Mouse (Mus musculus) limb, embryonic 13.5 days (tissue): Measurements from ENCODE around the gene Ezh2. TPM values are rescaled to one million over a fixed set of nuclear protein-coding genes. Genes with fewer than 3 reads are reported as not detected.

Source experiments
- ATAC-seq: fragments of 200-750 bp; cut with Nextera tagmentation; 2 replicates; pipeline ENCODE4 v1.8.0; 2017; ENCODE audit warnings: low read depth, moderate number of reproducible peaks, moderate TSS enrichment; ENCODE audit not compliant: low FRiP score
- H3K27ac ChIP-seq: fragments of 300-500 bp; sonication (generic); 2 replicates; pipeline ENCODE4 v1.5.1; 2015; ENCODE audit warnings: inconsistent platforms, mild to moderate bottlenecking, moderate library complexity
- H3K27me3 ChIP-seq: fragments of 300-500 bp; sonication (generic); 2 replicates; pipeline ENCODE4 v1.6.1; 2015; ENCODE audit warnings: mild to moderate bottlenecking, inconsistent platforms
- H3K36me3 ChIP-seq: fragments of 300-500 bp; sonication (generic); 2 replicates; pipeline ENCODE4 v1.6.1; 2015; ENCODE audit warnings: inconsistent platforms, mild to moderate bottlenecking, moderate library complexity
- H3K4me1 ChIP-seq: fragments of 300-500 bp; sonication (generic); 2 replicates; pipeline ENCODE4 v1.6.1; 2015; ENCODE audit warnings: inconsistent platforms
- H3K4me2 ChIP-seq: fragments of 300-500 bp; sonication (generic); replicated peaks from 2 replicates; pipeline ENCODE4 v1.6.1; 2015; ENCODE audit warnings: inconsistent platforms, mild to moderate bottlenecking, moderate library complexity
- H3K4me3 ChIP-seq: fragments of 300-500 bp; sonication (generic); 2 replicates; pipeline ENCODE4 v1.5.1; 2015; ENCODE audit warnings: moderate library complexity, mild to moderate bottlenecking, inconsistent platforms
- H3K9ac ChIP-seq: fragments of 300-500 bp; sonication (generic); 2 replicates; pipeline ENCODE4 v1.6.1; 2015; ENCODE audit warnings: mild to moderate bottlenecking, inconsistent platforms
- H3K9me3 ChIP-seq: fragments of 300-500 bp; sonication (generic); 2 replicates; pipeline ENCODE4 v1.6.1; 2016; ENCODE audit warnings: inconsistent platforms
- WGBS: fragments of 180-500 bp; shearing (Covaris S2); methylation state at CpG from one replicate; pipeline ENCODE4 v1.1.7; 2015; 5-methylcytosine and 5-hydroxymethylcytosine counted together
- polyA plus RNA-seq: library from polyadenylated mRNA; unstranded; fragments of >200 nt; fragmentation: Nextera tagmentation; extraction: Ambion mirVana; gene quantifications from 2 replicates; pipeline ENCODE4 v1.2.1, GENCODE M21; 2015

The Ezh2 gene
- polyA plus RNA-seq, 1 experiment from 2014 or later = 141 TPM

- no peaks in the 10 kb centered on the region for H3K27me3 ChIP-seq
- H3K4me2 ChIP-seq = no peak overlapping the region
- ATAC-seq = no peak
- no peak overlapping the region for H3K4me3 ChIP-seq
- H3K4me1 ChIP-seq = no peaks in the 10 kb centered on the region
- no peak overlapping the region for H3K9ac ChIP-seq
- peaks cover 93% of the 10 kb centered on the region for H3K36me3 ChIP-seq
- no peaks in the 10 kb centered on the region for H3K9me3 ChIP-seq
- no peak overlapping the region for H3K27ac ChIP-seq
- WGBS = 82% methylated on average over 2 of the region's 2 CpGs
Observed at GRCm38 (mm10) chr6:47527129-47527528, 68.0 kb downstream of the Ezh2 start.

GRCm38 (mm10) chr6:47526446-47526845 lies 68.7 kb downstream of the Ezh2 start:
- no peaks in the 10 kb centered on the region for H3K27me3 ChIP-seq
- peaks cover 94% of the 10 kb centered on the region for H3K36me3 ChIP-seq
- H3K4me1 ChIP-seq = no peaks in the 10 kb centered on the region
- 79% methylated on average over 4 of the region's 4 CpGs for WGBS
- no peak overlapping the region for H3K4me2 ChIP-seq
- no peak overlapping the region for H3K4me3 ChIP-seq
- no peak overlapping the region for H3K9ac ChIP-seq
- peak; percentile 37; the same call in 1 of the 2 replicates for ATAC-seq
- H3K27ac ChIP-seq = no peak overlapping the region
- no peaks in the 10 kb centered on the region for H3K9me3 ChIP-seq

- Histone ChIP-seq H3K9ac (no peak overlapping the region), H3K36me3 (peaks cover 93% of the 10 kb centered on the region), H3K4me3 (no peak overlapping the region), H3K27me3 (no peaks in the 10 kb centered on the region), H3K4me2 (no peak overlapping the region), H3K4me1 (no peaks in the 10 kb centered on the region), H3K9me3 (no peaks in the 10 kb centered on the region), H3K27ac (no peak overlapping the region)
- no peak for ATAC-seq
- WGBS = 80% methylated on average over 2 of the region's 2 CpGs
Observed at GRCm38 (mm10) chr6:47525041-47525440, 70.1 kb downstream of the Ezh2 start.

GRCm38 (mm10) chr6:47522431-47522830 lies 72.7 kb downstream of the Ezh2 start:
- Histone ChIP-seq H3K27ac (no peak overlapping the region), H3K4me3 (no peak overlapping the region), H3K9me3 (no peaks in the 10 kb centered on the region), H3K4me2 (no peak overlapping the region), H3K9ac (no peak overlapping the region), H3K36me3 (peaks cover 94% of the 10 kb centered on the region), H3K27me3 (no peaks in the 10 kb centered on the region), H3K4me1 (no peaks in the 10 kb centered on the region)
- no peak for ATAC-seq
- WGBS = 92% methylated on average over 3 of the region's 3 CpGs

GRCm38 (mm10) chr6:47520030-47520429 lies 75.1 kb downstream of the Ezh2 start:
- WGBS = 92% methylated on average over 2 of the region's 2 CpGs
- no peak for ATAC-seq
- H3K36me3 ChIP-seq = peaks cover 95% of the 10 kb centered on the region
- H3K4me3 ChIP-seq = no peak overlapping the region
- H3K9ac ChIP-seq = no peak overlapping the region
- no peak overlapping the region for H3K4me2 ChIP-seq
- no peak overlapping the region for H3K27ac ChIP-seq
- no peaks in the 10 kb centered on the region for H3K9me3 ChIP-seq
- no peaks in the 10 kb centered on the region for H3K4me1 ChIP-seq
- no peaks in the 10 kb centered on the region for H3K27me3 ChIP-seq

GRCm38 (mm10) chr6:47494562-47494961 lies 100.6 kb downstream of the Ezh2 start:
- no peaks in the 10 kb centered on the region for H3K9me3 ChIP-seq
- peaks cover 9% of the 10 kb centered on the region; the same call in 1 of the 2 replicates for H3K36me3 ChIP-seq
- no peak overlapping the region for H3K4me2 ChIP-seq
- H3K4me1 ChIP-seq = no peaks in the 10 kb centered on the region
- no peak overlapping the region for H3K27ac ChIP-seq
- no peaks in the 10 kb centered on the region for H3K27me3 ChIP-seq
- WGBS = 79% methylated on average over 4 of the region's 4 CpGs
- no peak overlapping the region for H3K4me3 ChIP-seq
- ATAC-seq = no peak
- no peak overlapping the region for H3K9ac ChIP-seq

- Histone ChIP-seq H3K4me1 (no peaks in the 10 kb centered on the region), H3K9me3 (no peaks in the 10 kb centered on the region), H3K27ac (no peak overlapping the region), H3K4me2 (no peak overlapping the region), H3K9ac (no peak overlapping the region), H3K27me3 (no peaks in the 10 kb centered on the region), H3K36me3 (peaks cover 20% of the 10 kb centered on the region), H3K4me3 (no peak overlapping the region)
- no peak for ATAC-seq
- 95% methylated on average over 1 of the region's 1 CpGs for WGBS
Observed at GRCm38 (mm10) chr6:47482027-47482426, 113.1 kb downstream of the Ezh2 start.

Other genes with a start within 250 kb of the Ezh2 start
- 140 and 148 TPM in 2 replicates for gene Cul1, start 141.9 kb downstream of the Ezh2 start, polyA plus RNA-seq
- 282 and 324 TPM in 2 replicates for gene Pdia4, start 218.1 kb upstream of the Ezh2 start, polyA plus RNA-seq
- 5.6 and 6.1 TPM in 2 replicates for gene Zfp786, start 235.5 kb upstream of the Ezh2 start, polyA plus RNA-seq
- gene Zfp398, start 240.3 kb upstream of the Ezh2 start, polyA plus RNA-seq = 12.4 and 12.6 TPM in 2 replicates